Mouse (Mus musculus) lung, adult 2 months (tissue): Measurements from ENCODE around the gene Ptrhd1.

Source experiments
- CTCF ChIP-seq: fragments of 200-500 bp; IDR thresholded peaks from 2 replicates; pipeline ENCODE4 v1.5.1; 2011; ENCODE audit warnings: mild to moderate bottlenecking, low read length, control low read depth; ENCODE audit not compliant: insufficient read depth
- POLR2A ChIP-seq: fragments of 200-500 bp; IDR thresholded peaks from 2 replicates; pipeline ENCODE4 v1.6.1; 2011; ENCODE audit warnings: low read depth, mild to moderate bottlenecking, control low read depth, low read length, borderline replicate concordance; ENCODE audit errors: extremely low read depth

GRCm38 (mm10) chr12:4193025-4193740 lies 40.6 kb upstream of the Ptrhd1 start:
- TF ChIP-seq CTCF (no peak), POLR2A (no peak)
